Mouse (Mus musculus) kidney, postnatal 0 days (tissue): Measurements from ENCODE around the gene G6pc. TPM values are rescaled to one million over a fixed set of nuclear protein-coding genes. Genes with fewer than 3 reads are reported as not detected.
"Not testable (repeated sequence)": the region's sequence is repeated elsewhere in the genome, so short reads cannot be mapped to it uniquely, and the experiment has no call there.

Source experiments
- ATAC-seq: fragments of 200-750 bp; cut with Nextera tagmentation; replicated peaks from 2 replicates; pipeline ENCODE4 v1.8.0; 2017; ENCODE audit warnings: low read depth, moderate number of reproducible peaks, moderate TSS enrichment, moderate library complexity; ENCODE audit not compliant: low FRiP score
- DNase-seq: peaks from one replicate; pipeline ENCODE4 v3.0.0-alpha.2; 2016; ENCODE audit warnings: low spot score
- H3K27ac ChIP-seq: fragments of 300-500 bp; sonication (generic); 2 replicates; pipeline ENCODE4 v1.5.1; 2014; ENCODE audit warnings: mild to moderate bottlenecking
- H3K27me3 ChIP-seq: fragments of 300-500 bp; sonication (generic); 2 replicates; pipeline ENCODE4 v1.6.1; 2014; ENCODE audit warnings: low read length, mixed read lengths; ENCODE audit not compliant: insufficient read depth
- H3K36me3 ChIP-seq: fragments of 300-500 bp; sonication (generic); 2 replicates; pipeline ENCODE4 v1.6.1; 2014; ENCODE audit warnings: low read length, mixed read lengths; ENCODE audit not compliant: insufficient read depth
- H3K4me1 ChIP-seq: fragments of 300-500 bp; sonication (generic); replicated peaks from 2 replicates; pipeline ENCODE4 v1.6.1; 2014; ENCODE audit warnings: antibody characterized with exemption, low read length, mixed read lengths; ENCODE audit not compliant: insufficient read depth
- H3K4me2 ChIP-seq: fragments of 300-500 bp; sonication (generic); 2 replicates; pipeline ENCODE4 v1.6.1; 2014; ENCODE audit warnings: mild to moderate bottlenecking, low read length, moderate library complexity, mixed read lengths
- H3K4me3 ChIP-seq: fragments of 300-500 bp; sonication (generic); replicated peaks from 2 replicates; pipeline ENCODE4 v1.5.1; 2014; ENCODE audit warnings: low read depth, low read length
- H3K9ac ChIP-seq: fragments of 300-500 bp; sonication (generic); 2 replicates; pipeline ENCODE4 v1.6.1; 2014; ENCODE audit warnings: low read depth, low read length
- H3K9me3 ChIP-seq: fragments of 300-500 bp; sonication (generic); replicated peaks from 2 replicates; pipeline ENCODE4 v1.6.1; 2016; ENCODE audit warnings: low read length, inconsistent platforms, mixed read lengths
- CTCF ChIP-seq: IDR thresholded peaks from 2 replicates; pipeline ENCODE4 v1.5.1; 2016; ENCODE audit warnings: antibody characterized with exemption, low read depth, mild to moderate bottlenecking, moderate library complexity
- WGBS: fragments of 180-500 bp; shearing (Covaris S2); extraction: QIAGEN DNeasy Blood & Tissue Kit; methylation state at CpG from one replicate; pipeline ENCODE4 v1.1.7; 2014; 5-methylcytosine and 5-hydroxymethylcytosine counted together
- polyA plus RNA-seq: library from polyadenylated mRNA; unstranded; fragments of >200 nt; fragmentation: Nextera tagmentation; extraction: Ambion mirVana; gene quantifications from 2 replicates; pipeline ENCODE4 v1.2.1, GENCODE M21; 2015

Gene G6pc
- polyA plus RNA-seq, 1 experiment from 2014 or later = 23.2 TPM

- TF ChIP-seq CTCF = no peak
- DNase-seq (no peak), ATAC-seq (no peak)
- Histone ChIP-seq H3K36me3 (peaks cover 5% of the 10 kb centered on the region; the same call in 1 of the 2 replicates), H3K4me3 (no peak overlapping the region), H3K4me1 (0 out of 2 replicates have a peak, but pooled peaks cover 3% of the 10 kb centered on the region), H3K27ac (no peak overlapping the region), H3K27me3 (no peaks in the 10 kb centered on the region), H3K9me3 (no peaks in the 10 kb centered on the region), H3K4me2 (no peak overlapping the region), H3K9ac (no peak overlapping the region)
- 84% methylated on average over 6 of the region's 6 CpGs for WGBS
Measured at GRCm38 (mm10) chr11:101328941-101329635, 38.3 kb upstream of the G6pc start.

- Histone ChIP-seq H3K9me3 (no peaks in the 10 kb centered on the region), H3K4me3 (no peak within 1 kb of the TSS), H3K27ac (peak within 1 kb of the TSS; percentile 48; the same call in 1 of the 2 replicates), H3K27me3 (no peaks in the 10 kb centered on the region), H3K9ac (no peak within 1 kb of the TSS), H3K4me1 (0 out of 2 replicates have a peak, but pooled peaks cover 3% of the 10 kb centered on the region), H3K36me3 (no peaks in the 10 kb centered on the region), H3K4me2 (peak within 1 kb of the TSS; percentile 21; the same call in 1 of the 2 replicates)
- TF ChIP-seq CTCF = no peak
- WGBS = 55% methylated on average over 7 of the region's 7 CpGs
- ATAC-seq = no peak
- DNase-seq = peak; percentile 51
Measured at GRCm38 (mm10) chr11:101330371-101330924, 36.9 kb upstream of the G6pc start, which contains the start of gene Aoc3. Gene Aoc3, plus strand, starts transcription at chr11:101330605.

GRCm38 (mm10) chr11:101330961-101331360, 36.4 kb upstream of the G6pc start:
- H3K27me3 ChIP-seq, H3K36me3 ChIP-seq, H3K4me3 ChIP-seq, H3K4me1 ChIP-seq, H3K9me3 ChIP-seq, DNase-seq, H3K9ac ChIP-seq, ATAC-seq: not testable (repeated sequence)
- H3K4me2 ChIP-seq = peak overlapping the region; percentile 21; the same call in 1 of the 2 replicates
- WGBS = 78% methylated on average over 6 of the region's 6 CpGs
- peak overlapping the region; percentile 48; the same call in 1 of the 2 replicates for H3K27ac ChIP-seq

- 66% methylated on average over 3 of the region's 3 CpGs for WGBS
- no peaks in the 10 kb centered on the region for H3K27me3 ChIP-seq
- H3K4me2 ChIP-seq = peak overlapping the region; percentile 21; the same call in 1 of the 2 replicates
Measured at GRCm38 (mm10) chr11:101332537-101332936, 34.8 kb upstream of the G6pc start.

GRCm38 (mm10) chr11:101334023-101334422, 33.3 kb upstream of the G6pc start:
- H3K4me3 ChIP-seq = 0 out of 2 replicates have a peak overlapping the region, but pooled peaks have one; percentile 4
- no peaks in the 10 kb centered on the region for H3K9me3 ChIP-seq
- no peak for TF ChIP-seq CTCF
- DNase-seq (no peak), ATAC-seq (no peak)
- peak overlapping the region; percentile 28; the same call in 1 of the 2 replicates for H3K4me2 ChIP-seq
- 50% methylated on average over 10 of the region's 10 CpGs for WGBS
- no peaks in the 10 kb centered on the region for H3K36me3 ChIP-seq
- no peak overlapping the region for H3K9ac ChIP-seq
- peaks cover 12% of the 10 kb centered on the region; the same call in 1 of the 2 replicates for H3K4me1 ChIP-seq
- H3K27me3 ChIP-seq = no peaks in the 10 kb centered on the region
- no peak overlapping the region for H3K27ac ChIP-seq

More at GRCm38 (mm10) chr11:101332537-101332936, 34.8 kb upstream of the G6pc start:
- Histone ChIP-seq H3K4me3 (no peak overlapping the region), H3K36me3 (no peaks in the 10 kb centered on the region), H3K27ac (peak overlapping the region; percentile 32; the same call in 1 of the 2 replicates), H3K9me3 (no peaks in the 10 kb centered on the region), H3K9ac (no peak overlapping the region), H3K4me1 (peaks cover 8% of the 10 kb centered on the region; the same call in 1 of the 2 replicates)
- no peak for TF ChIP-seq CTCF
- ATAC-seq (no peak), DNase-seq (peak; percentile 25)

GRCm38 (mm10) chr11:101334516-101334915, 32.8 kb upstream of the G6pc start:
- Histone ChIP-seq H3K27ac (no peak overlapping the region), H3K4me1 (peaks cover 12% of the 10 kb centered on the region; the same call in 1 of the 2 replicates), H3K36me3 (no peaks in the 10 kb centered on the region), H3K9me3 (no peaks in the 10 kb centered on the region), H3K4me3 (no peak overlapping the region), H3K9ac (no peak overlapping the region), H3K27me3 (no peaks in the 10 kb centered on the region), H3K4me2 (peak overlapping the region; percentile 28; the same call in 1 of the 2 replicates)
- no peak for ATAC-seq
- WGBS = 14% methylated on average over 6 of the region's 6 CpGs
- DNase-seq = no peak
- no peak for TF ChIP-seq CTCF
